Mouse (Mus musculus) stomach, postnatal 0 days (tissue): ENCODE results near the gene Nxpe5. TPM values are rescaled to one million over a fixed set of nuclear protein-coding genes. Genes with fewer than 3 reads are reported as not detected.

ENCODE experiments used
- ATAC-seq: fragments of 200-750 bp; cut with Nextera tagmentation; 2 replicates; pipeline ENCODE4 v1.8.0; 2017; ENCODE audit not compliant: low FRiP score, low TSS enrichment
- DNase-seq: peaks from one replicate; pipeline ENCODE4 v3.0.0-alpha.2; 2016; ENCODE audit warnings: low spot score
- H3K27ac ChIP-seq: fragments of 300-500 bp; sonication (generic); replicated peaks from 2 replicates; pipeline ENCODE4 v1.5.1; 2014; ENCODE audit warnings: mild to moderate bottlenecking, control low read depth
- H3K27me3 ChIP-seq: fragments of 300-500 bp; sonication (generic); 2 replicates; pipeline ENCODE4 v1.6.1; 2014; ENCODE audit warnings: low read length; ENCODE audit not compliant: control insufficient read depth, insufficient read depth
- H3K36me3 ChIP-seq: fragments of 300-500 bp; sonication (generic); 2 replicates; pipeline ENCODE4 v1.6.1; 2014; ENCODE audit warnings: low read length, mixed read lengths; ENCODE audit not compliant: control insufficient read depth, insufficient read depth
- H3K4me1 ChIP-seq: fragments of 300-500 bp; sonication (generic); replicated peaks from 2 replicates; pipeline ENCODE4 v1.6.1; 2014; ENCODE audit warnings: antibody characterized with exemption; ENCODE audit not compliant: control insufficient read depth, insufficient read depth
- H3K4me2 ChIP-seq: fragments of 300-500 bp; sonication (generic); replicated peaks from 2 replicates; pipeline ENCODE4 v1.6.1; 2014; ENCODE audit warnings: low read depth, mild to moderate bottlenecking, control low read depth, moderate library complexity
- H3K4me3 ChIP-seq: fragments of 300-500 bp; sonication (generic); 2 replicates; pipeline ENCODE4 v1.5.1; 2014; ENCODE audit warnings: low read depth, low read length, control low read depth
- H3K9ac ChIP-seq: fragments of 300-500 bp; sonication (generic); 2 replicates; pipeline ENCODE4 v1.6.1; 2014; ENCODE audit warnings: mild to moderate bottlenecking, low read length, control low read depth, mixed read lengths
- H3K9me3 ChIP-seq: fragments of 300-500 bp; sonication (generic); 2 replicates; pipeline ENCODE4 v1.6.1; 2016; ENCODE audit warnings: low read length; ENCODE audit not compliant: control insufficient read depth
- CTCF ChIP-seq: IDR thresholded peaks from 2 replicates; pipeline ENCODE4 v1.5.1; 2016; ENCODE audit warnings: antibody characterized with exemption, low read depth, mild to moderate bottlenecking, moderate library complexity
- EP300 ChIP-seq: optimal IDR thresholded peaks from 2 replicates; pipeline ENCODE3; 2016; ENCODE audit warnings: antibody characterized with exemption
- WGBS: fragments of 180-500 bp; shearing (Covaris S2); extraction: QIAGEN DNeasy Blood & Tissue Kit; methylation state at CpG from one replicate; pipeline ENCODE4 v1.1.7; 2014; 5-methylcytosine and 5-hydroxymethylcytosine counted together
- polyA plus RNA-seq: library from polyadenylated mRNA; unstranded; fragments of >200 nt; fragmentation: Nextera tagmentation; extraction: Ambion mirVana; gene quantifications from 2 replicates; pipeline ENCODE4 v1.2.1, GENCODE M21; 2015

Nxpe5 gene
- polyA plus RNA-seq, 1 experiment from 2014 or later = 0.10 TPM

DNA sequence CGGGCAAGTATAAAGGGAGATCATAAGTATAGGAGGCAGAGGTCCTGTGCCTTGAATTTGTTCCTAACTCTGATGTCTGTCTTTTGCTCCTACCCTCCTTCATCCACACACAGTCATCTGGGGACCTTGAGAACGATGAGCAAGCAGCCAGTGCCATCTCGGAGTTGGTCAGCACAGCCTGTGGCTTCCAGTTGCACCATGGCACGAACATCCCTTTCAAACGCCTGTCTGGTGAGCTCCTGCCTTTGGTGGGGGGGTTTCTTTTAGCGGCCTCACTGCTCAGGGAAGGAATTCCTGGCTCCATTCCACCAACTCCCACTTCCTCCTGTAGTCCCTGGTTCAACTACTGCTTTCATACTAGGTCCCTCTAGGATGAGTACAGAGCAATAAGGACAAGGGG, 32.8 kb downstream of the Nxpe5 start:
- TF ChIP-seq EP300 (no peak), CTCF (no peak)
- H3K36me3 ChIP-seq = peaks cover 10% of the 10 kb centered on the region; the same call in 1 of the 2 replicates

DNA sequence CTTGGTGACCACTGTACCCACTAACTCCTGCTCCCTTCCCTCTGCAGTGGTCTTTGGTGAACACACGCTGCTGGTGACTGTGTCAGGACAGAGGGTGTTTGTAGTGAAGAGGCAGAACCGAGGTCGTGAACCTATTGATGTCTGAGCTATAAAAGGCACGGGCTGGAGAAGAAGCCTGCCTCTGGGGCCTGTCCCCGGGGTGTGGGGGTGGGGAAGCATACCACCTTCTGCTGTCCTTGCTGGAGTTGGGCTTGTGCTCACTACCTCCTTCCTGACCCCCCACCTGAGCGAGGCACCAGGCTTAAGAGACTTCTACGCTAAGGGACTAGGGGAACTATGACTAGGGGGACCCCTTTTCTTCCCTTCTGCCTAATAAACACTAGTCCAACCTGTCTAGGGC, 33.3 kb downstream of the Nxpe5 start:
- DNase-seq (no peak), ATAC-seq (no peak)
- Histone ChIP-seq H3K36me3 (peaks cover 10% of the 10 kb centered on the region; the same call in 1 of the 2 replicates), H3K4me3 (no peak overlapping the region), H3K9ac (no peak overlapping the region), H3K4me1 (0 out of 2 replicates have a peak, but pooled peaks cover 5% of the 10 kb centered on the region), H3K27me3 (no peaks in the 10 kb centered on the region), H3K27ac (no peak overlapping the region), H3K4me2 (no peak overlapping the region), H3K9me3 (no peaks in the 10 kb centered on the region)
- TF ChIP-seq EP300 (no peak), CTCF (no peak)
- WGBS = 75% methylated on average over 7 of the region's 7 CpGs

More for the DNA sequence above, 32.8 kb downstream of the Nxpe5 start:
- no peak for ATAC-seq
- Histone ChIP-seq H3K9ac (no peak overlapping the region), H3K27me3 (no peaks in the 10 kb centered on the region), H3K4me2 (no peak overlapping the region), H3K4me1 (0 out of 2 replicates have a peak, but pooled peaks cover 5% of the 10 kb centered on the region), H3K4me3 (no peak overlapping the region), H3K27ac (no peak overlapping the region), H3K9me3 (no peaks in the 10 kb centered on the region)
- WGBS = 82% methylated on average over 6 of the region's 6 CpGs
- no peak for DNase-seq

DNA sequence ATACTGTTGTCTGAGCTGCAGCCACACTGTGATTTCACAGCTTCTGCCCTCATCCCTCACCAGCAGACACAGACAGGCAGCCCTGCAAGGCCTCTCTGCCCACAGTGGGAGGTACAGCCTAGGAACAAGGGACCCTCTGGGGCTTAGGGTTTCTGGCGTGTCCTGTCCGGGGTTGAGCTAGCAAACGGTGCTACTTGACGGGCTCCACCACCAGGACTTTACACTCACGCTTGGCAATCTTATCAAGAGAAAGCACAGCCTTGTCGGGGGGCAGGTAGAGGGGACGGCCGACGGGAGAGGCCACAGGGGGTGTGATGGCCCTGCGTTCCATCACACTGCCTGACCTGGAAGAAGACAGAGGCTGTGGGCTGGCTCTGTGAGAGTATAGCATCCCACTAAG, 34.4 kb downstream of the Nxpe5 start:
- DNase-seq (no peak), ATAC-seq (no peak)
- Histone ChIP-seq H3K4me3 (no peak overlapping the region), H3K4me1 (0 out of 2 replicates have a peak, but pooled peaks cover 7% of the 10 kb centered on the region), H3K36me3 (peaks cover 10% of the 10 kb centered on the region; the same call in 1 of the 2 replicates), H3K9ac (no peak overlapping the region), H3K27me3 (no peaks in the 10 kb centered on the region), H3K4me2 (no peak overlapping the region), H3K27ac (no peak overlapping the region), H3K9me3 (no peaks in the 10 kb centered on the region)
- TF ChIP-seq EP300 = no peak
- TF ChIP-seq CTCF = no peak
- 71% methylated on average over 10 of the region's 10 CpGs for WGBS

GRCm38 (mm10) chr5:138260834-138261233, 35.1 kb downstream of the Nxpe5 start:
- H3K9ac ChIP-seq = no peak overlapping the region
- no peak for ATAC-seq

DNA sequence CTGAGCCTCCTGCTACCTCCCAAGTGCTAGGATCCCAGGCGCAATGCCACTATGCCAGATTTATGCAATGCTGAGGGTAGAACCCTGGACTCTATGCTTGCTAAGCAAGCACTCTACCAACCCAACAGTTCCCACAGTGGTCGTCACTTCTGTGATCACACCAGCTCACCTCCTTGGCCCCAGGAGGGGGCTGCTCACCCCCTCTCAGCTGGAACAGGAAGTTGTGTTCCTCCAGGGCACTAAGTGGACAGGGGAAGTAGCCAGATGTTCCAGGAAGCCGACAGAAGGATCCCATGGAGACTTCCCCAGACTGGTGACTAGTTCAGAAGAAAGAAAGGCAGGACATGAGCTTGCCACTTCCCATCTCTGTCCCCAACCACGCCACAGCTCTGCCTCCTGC, 36.3 kb downstream of the Nxpe5 start:
- no peak overlapping the region; the same call in 1 of the 2 replicates for H3K9ac ChIP-seq
- H3K4me2 ChIP-seq = no peak overlapping the region
- no peaks in the 10 kb centered on the region for H3K27me3 ChIP-seq
- H3K36me3 ChIP-seq = peaks cover 10% of the 10 kb centered on the region; the same call in 1 of the 2 replicates
- ATAC-seq (no peak), DNase-seq (no peak)
- H3K27ac ChIP-seq = no peak overlapping the region
- 82% methylated on average over 4 of the region's 4 CpGs for WGBS
- TF ChIP-seq EP300 (no peak), CTCF (no peak)
- H3K4me3 ChIP-seq = no peak overlapping the region
- H3K9me3 ChIP-seq = no peaks in the 10 kb centered on the region
- 0 out of 2 replicates have a peak, but pooled peaks cover 2% of the 10 kb centered on the region for H3K4me1 ChIP-seq

More at GRCm38 (mm10) chr5:138260834-138261233, 35.1 kb downstream of the Nxpe5 start:
- no peak for DNase-seq
- Histone ChIP-seq H3K27ac (no peak overlapping the region), H3K36me3 (peaks cover 10% of the 10 kb centered on the region; the same call in 1 of the 2 replicates), H3K4me1 (0 out of 2 replicates have a peak, but pooled peaks cover 7% of the 10 kb centered on the region), H3K27me3 (no peaks in the 10 kb centered on the region), H3K4me3 (no peak overlapping the region), H3K9me3 (no peaks in the 10 kb centered on the region), H3K4me2 (no peak overlapping the region)
- 70% methylated on average over 11 of the region's 11 CpGs for WGBS
- TF ChIP-seq CTCF (no peak), EP300 (no peak)

DNA sequence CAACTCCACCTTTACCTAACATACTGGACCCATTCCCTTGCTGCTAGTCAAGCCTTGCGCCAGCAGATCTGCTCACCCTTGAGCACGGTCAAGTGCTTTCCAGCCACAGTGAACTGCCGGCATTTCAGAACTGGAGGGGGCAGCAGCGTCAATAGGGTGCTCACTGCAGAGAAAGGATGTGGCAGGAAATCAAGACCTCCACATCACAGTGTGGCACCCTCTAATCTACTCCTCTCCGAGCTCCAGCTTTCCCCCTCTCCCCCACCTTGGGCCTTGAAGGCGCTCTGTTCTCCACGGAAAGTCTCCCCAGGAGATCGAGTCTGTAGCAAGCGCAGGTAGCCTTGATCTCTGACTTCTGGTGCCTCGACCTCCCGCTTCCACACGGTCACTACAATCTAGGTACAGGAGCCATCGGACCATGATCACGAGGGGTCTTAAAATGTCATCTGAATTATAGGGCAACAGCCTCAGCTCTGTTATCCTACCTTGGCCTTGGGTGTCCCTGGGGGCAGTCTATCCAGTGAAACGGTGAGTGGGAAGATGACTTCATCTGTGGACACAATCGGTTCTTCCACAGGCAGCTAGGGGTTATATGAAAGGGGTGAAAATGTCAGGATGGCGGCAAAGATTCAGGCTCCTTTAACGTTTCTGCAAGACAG, 37.0 kb downstream of the Nxpe5 start:
- no peak for TF ChIP-seq EP300
- 0 out of 2 replicates have a peak, but pooled peaks have one; percentile 4 for TF ChIP-seq CTCF
- H3K36me3 ChIP-seq = peaks cover 10% of the 10 kb centered on the region; the same call in 1 of the 2 replicates
- WGBS = 62% methylated on average over 18 of the region's 18 CpGs

More for the DNA sequence above, 37.0 kb downstream of the Nxpe5 start:
- H3K4me2 ChIP-seq = peak overlapping the region; percentile 99
- 0 out of 2 replicates have a peak, but pooled peaks cover 2% of the 10 kb centered on the region for H3K4me1 ChIP-seq
- ATAC-seq (no peak), DNase-seq (no peak)
- H3K27ac ChIP-seq = no peak overlapping the region
- H3K4me3 ChIP-seq = peak overlapping the region; percentile 81
- peak overlapping the region; percentile 88 for H3K9ac ChIP-seq
- H3K9me3 ChIP-seq = no peaks in the 10 kb centered on the region
- H3K27me3 ChIP-seq = no peaks in the 10 kb centered on the region
